Comparison of ENCODE assay signal across 8 mouse cellular contexts in genomic region chr17:45848605-45849004, GRCm38 (mm10).
DNase-seq lines count a peak whose midpoint lies in the region; ATAC-seq and TF ChIP-seq lines count a peak whose summit lies in the region.

No protein-coding gene starts in this region.

- ATAC-seq in midbrain, embryonic 15.5 days (replicated peaks), result no peak
- ATAC-seq in kidney, postnatal 0 days (replicated peaks; ENCODE audit: low FRiP score, low read depth), result no peak
- ATAC-seq in megakaryocyte-erythroid progenitor cell, adult 5-6 weeks (replicated peaks; ENCODE audit: low FRiP score, low TSS enrichment, poor library complexity, severe bottlenecking), result no peak

- 0 out of 2 replicates have a peak, but pooled peaks have one; percentile 58 for TF ChIP-seq EP300 in heart, adult 2 months (IDR thresholded peaks at IDR 0.05; ENCODE audit: insufficient read depth, low read depth, low read length)

- H3K4me2 ChIP-seq in midbrain, embryonic 15.5 days, result no peak overlapping the region
- no peak overlapping the region for H3K4me2 ChIP-seq in kidney, postnatal 0 days (ENCODE audit: low read length)

- H3K9ac ChIP-seq in midbrain, embryonic 15.5 days, result no peak overlapping the region
- H3K9ac ChIP-seq in heart, adult 2 months (ENCODE audit: low read depth, low read length), result peak overlapping the region; percentile 47; the same call in 1 of the 2 replicates
- H3K9ac ChIP-seq in kidney, postnatal 0 days (ENCODE audit: low read depth, low read length), result no peak overlapping the region

- DNase-seq in midbrain, embryonic 10.5 days (ENCODE audit: low spot score), result peak; percentile 40
- peak; percentile 79 for DNase-seq in adrenal gland, postnatal 25 days
- peak; percentile 75 to 79 for DNase-seq in heart, adult 2 months
- peak; percentile 57 for DNase-seq in kidney, postnatal 0 days (ENCODE audit: low spot score)
- no peak for DNase-seq in right cerebral cortex, postnatal 10 days (ENCODE audit: low spot score in 2 of 2)

- no peaks in the 10 kb centered on the region for H3K79me2 ChIP-seq in heart, adult 2 months (replicated peaks; ENCODE audit: control insufficient read depth, insufficient read depth, low read length)

- no peaks in the 10 kb centered on the region for H3K36me3 ChIP-seq in midbrain, embryonic 10.5 days
- no peaks in the 10 kb centered on the region for H3K36me3 ChIP-seq in midbrain, embryonic 15.5 days (replicated peaks)
- no peaks in the 10 kb centered on the region for H3K36me3 ChIP-seq in heart, adult 2 months (ENCODE audit: control insufficient read depth, insufficient read depth, low read length)
- H3K36me3 ChIP-seq in kidney, postnatal 0 days (ENCODE audit: insufficient read depth, low read length), result no peaks in the 10 kb centered on the region
- H3K36me3 ChIP-seq in small intestine, adult 2 months (ENCODE audit: control insufficient read depth, insufficient read depth, low read length), result no peaks in the 10 kb centered on the region

- intact Hi-C loops in heart, adult 2 months (cut with DNase I), result loop anchor here (2.0 to 10.0 kb wide), 3 partner anchors 101 to 286 kb away; partner anchors contain the start of gene Vegfa

- no peak for TF ChIP-seq POLR2A in heart, adult 2 months (IDR thresholded peaks at IDR 0.05; ENCODE audit: insufficient read depth, low read depth, low read length)
- no peak for TF ChIP-seq POLR2A in small intestine, adult 2 months (IDR thresholded peaks at IDR 0.05; ENCODE audit: low read depth, low read length)

- WGBS in midbrain, embryonic 10.5 days, result 30% methylated on average over 8 of the region's 8 CpGs
- 26% methylated on average over 8 of the region's 8 CpGs for WGBS in midbrain, embryonic 15.5 days
- WGBS in heart, adult 2 months, result 17% methylated on average over 8 of the region's 8 CpGs
- WGBS in kidney, postnatal 0 days, result 30% methylated on average over 8 of the region's 8 CpGs
- WGBS in small intestine, adult 2 months, result 22% methylated on average over 8 of the region's 8 CpGs

- peaks cover 31% of the 10 kb centered on the region for H3K27me3 ChIP-seq in midbrain, embryonic 10.5 days (ENCODE audit: low read depth, poor library complexity, severe bottlenecking)
- no peaks in the 10 kb centered on the region for H3K27me3 ChIP-seq in midbrain, embryonic 15.5 days (replicated peaks)
- no peaks in the 10 kb centered on the region for H3K27me3 ChIP-seq in heart, adult 2 months (ENCODE audit: control insufficient read depth, insufficient read depth, low read length)
- no peaks in the 10 kb centered on the region for H3K27me3 ChIP-seq in kidney, postnatal 0 days (ENCODE audit: insufficient read depth, low read length)
- no peaks in the 10 kb centered on the region for H3K27me3 ChIP-seq in small intestine, adult 2 months (ENCODE audit: control insufficient read depth, insufficient read depth, low read length)

- H3K4me3 ChIP-seq in midbrain, embryonic 10.5 days, result no peak overlapping the region
- no peak overlapping the region for H3K4me3 ChIP-seq in midbrain, embryonic 15.5 days
- no peak overlapping the region for H3K4me3 ChIP-seq in heart, adult 2 months
- H3K4me3 ChIP-seq in kidney, postnatal 0 days (replicated peaks; ENCODE audit: low read depth, low read length), result no peak overlapping the region
- H3K4me3 ChIP-seq in small intestine, adult 2 months (ENCODE audit: low read depth, low read length), result no peak overlapping the region

- H3K4me1 ChIP-seq in midbrain, embryonic 10.5 days, result peaks cover 29% of the 10 kb centered on the region
- no peaks in the 10 kb centered on the region for H3K4me1 ChIP-seq in midbrain, embryonic 15.5 days
- peaks cover 1% of the 10 kb centered on the region; the same call in 1 of the 2 replicates for H3K4me1 ChIP-seq in heart, adult 2 months (ENCODE audit: control insufficient read depth, insufficient read depth, low read length)
- no peaks in the 10 kb centered on the region for H3K4me1 ChIP-seq in kidney, postnatal 0 days (replicated peaks; ENCODE audit: insufficient read depth, low read length)
- no peaks in the 10 kb centered on the region for H3K4me1 ChIP-seq in small intestine, adult 2 months (ENCODE audit: control insufficient read depth, insufficient read depth, insufficient read length, low read length)

- peak overlapping the region; percentile 33; the same call in 1 of the 2 replicates for H3K27ac ChIP-seq in midbrain, embryonic 10.5 days (replicated peaks)
- no peak overlapping the region for H3K27ac ChIP-seq in midbrain, embryonic 15.5 days
- H3K27ac ChIP-seq in heart, adult 2 months, result peak overlapping the region; percentile 94
- no peak overlapping the region for H3K27ac ChIP-seq in kidney, postnatal 0 days
- no peak overlapping the region for H3K27ac ChIP-seq in small intestine, adult 2 months (ENCODE audit: insufficient read depth, low read depth, low read length)

- peaks cover 11% of the 10 kb centered on the region for H3K9me3 ChIP-seq in midbrain, embryonic 10.5 days (replicated peaks)
- H3K9me3 ChIP-seq in midbrain, embryonic 15.5 days, result no peaks in the 10 kb centered on the region
- H3K9me3 ChIP-seq in kidney, postnatal 0 days (replicated peaks; ENCODE audit: low read length), result no peaks in the 10 kb centered on the region

- peak; percentile 83 for TF ChIP-seq CTCF in heart, adult 2 months (IDR thresholded peaks at IDR 0.05)
- TF ChIP-seq CTCF in kidney, postnatal 0 days (IDR thresholded peaks at IDR 0.05; ENCODE audit: low read depth), result peak; percentile 81
- TF ChIP-seq CTCF in small intestine, adult 2 months (IDR thresholded peaks at IDR 0.05; ENCODE audit: extremely low read depth, insufficient read length, insufficient replicate concordance, low read depth, low read length), result peak; percentile 63

Comparison
In these comparisons a context has a peak if more than half of its experiments do, and no peak if none do; other contexts are left out.
1. H3K27ac ChIP-seq: peak in midbrain, embryonic 10.5 days (single experiment) and heart, adult 2 months (single experiment); none in midbrain, embryonic 15.5 days (single experiment), kidney, postnatal 0 days (single experiment) and small intestine, adult 2 months (single experiment).
2. DNase-seq: peak in midbrain, embryonic 10.5 days (single experiment), adrenal gland, postnatal 25 days (single experiment), heart, adult 2 months (2 of 2) and kidney, postnatal 0 days (single experiment); none in right cerebral cortex, postnatal 10 days (0 of 2).
3. Peak in every context shown above with its lines, with median percentiles within 50 percentile points of each other: CTCF ChIP-seq.